Mouse (Mus musculus) heart, embryonic 13.5 days (tissue): ENCODE results near the gene A230072I06Rik. TPM values are rescaled to one million over a fixed set of nuclear protein-coding genes. Genes with fewer than 3 reads are reported as not detected.

Source experiments
- ATAC-seq: fragments of 200-750 bp; cut with Nextera tagmentation; 2 replicates; pipeline ENCODE4 v1.8.0; 2017; ENCODE audit warnings: moderate TSS enrichment; ENCODE audit not compliant: insufficient number of reproducible peaks, low FRiP score, low TSS enrichment; ENCODE audit errors: extremely low read depth
- H3K27ac ChIP-seq: fragments of 300-500 bp; sonication (generic); replicated peaks from 2 replicates; pipeline ENCODE4 v1.5.1; 2015; ENCODE audit warnings: moderate library complexity, mild to moderate bottlenecking, inconsistent platforms
- H3K27me3 ChIP-seq: fragments of 300-500 bp; sonication (generic); replicated peaks from 2 replicates; pipeline ENCODE4 v1.6.1; 2015; ENCODE audit warnings: mild to moderate bottlenecking, inconsistent platforms
- H3K36me3 ChIP-seq: fragments of 300-500 bp; sonication (generic); 2 replicates; pipeline ENCODE4 v1.6.1; 2015; ENCODE audit warnings: mild to moderate bottlenecking, inconsistent platforms
- H3K4me1 ChIP-seq: fragments of 300-500 bp; sonication (generic); 2 replicates; pipeline ENCODE4 v1.6.1; 2015; ENCODE audit warnings: inconsistent platforms
- H3K4me2 ChIP-seq: fragments of 300-500 bp; sonication (generic); 2 replicates; pipeline ENCODE4 v1.6.1; 2015; ENCODE audit warnings: inconsistent platforms, mild to moderate bottlenecking, moderate library complexity
- H3K4me3 ChIP-seq: fragments of 300-500 bp; sonication (generic); 2 replicates; pipeline ENCODE4 v1.5.1; 2015; ENCODE audit warnings: moderate library complexity, mild to moderate bottlenecking, inconsistent platforms
- H3K9ac ChIP-seq: fragments of 300-500 bp; sonication (generic); 2 replicates; pipeline ENCODE4 v1.6.1; 2015; ENCODE audit warnings: inconsistent platforms, mild to moderate bottlenecking, moderate library complexity
- H3K9me3 ChIP-seq: fragments of 300-500 bp; sonication (generic); 2 replicates; pipeline ENCODE4 v1.6.1; 2016; ENCODE audit warnings: inconsistent platforms
- WGBS: fragments of 180-500 bp; shearing (Covaris S2); methylation state at CpG from one replicate; pipeline ENCODE4 v1.1.7; 2015; ENCODE audit warnings: mixed read lengths; 5-methylcytosine and 5-hydroxymethylcytosine counted together
- polyA plus RNA-seq: library from polyadenylated mRNA; unstranded; fragments of >200 nt; fragmentation: Nextera tagmentation; extraction: Ambion mirVana; gene quantifications from 2 replicates; pipeline ENCODE4 v1.2.1, GENCODE M21; 2015

Gene A230072I06Rik
- polyA plus RNA-seq, 1 experiment from 2014 or later: not detected

DNA sequence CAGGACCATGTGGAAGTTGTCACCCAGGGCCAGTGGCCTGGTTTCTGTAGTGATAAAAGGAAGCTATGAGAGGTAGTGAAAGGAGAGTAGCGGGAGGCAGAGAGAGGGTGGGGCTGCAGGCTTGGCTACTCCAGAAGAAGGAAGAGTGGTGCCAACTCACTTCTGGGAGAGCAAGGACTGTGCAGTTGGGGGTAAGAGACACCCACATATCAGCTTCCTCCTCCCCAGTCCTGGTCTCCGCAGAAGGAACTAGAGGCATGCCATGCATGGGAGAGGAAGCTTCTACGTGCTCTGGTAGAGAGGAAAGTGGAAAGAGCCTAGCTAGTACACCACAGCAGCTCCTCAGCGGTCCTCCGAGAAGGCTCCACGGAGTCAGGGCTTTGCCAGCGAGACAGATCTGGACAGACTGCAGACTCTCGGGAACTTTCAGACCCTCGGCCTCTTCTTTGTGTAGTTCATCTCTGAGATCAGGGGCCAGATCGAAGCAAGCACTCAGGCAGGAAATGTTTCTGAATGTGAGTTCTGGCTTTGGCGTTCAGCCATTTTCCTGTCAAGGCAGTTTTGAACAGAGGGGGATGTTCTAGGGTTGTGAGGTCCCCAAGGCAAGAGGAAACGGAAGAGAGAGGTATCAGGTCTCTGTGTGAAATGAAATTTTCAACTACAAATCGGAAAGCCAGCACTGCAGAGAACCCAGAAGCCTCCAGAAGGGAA lies 1.0 kb downstream of the A230072I06Rik start:
- no peaks in the 10 kb centered on the region for H3K36me3 ChIP-seq
- H3K4me3 ChIP-seq: no peak overlapping the region
- no peak for ATAC-seq
- H3K9me3 ChIP-seq: no peaks in the 10 kb centered on the region
- peak overlapping the region; percentile 41 for H3K27ac ChIP-seq
- no peak overlapping the region for H3K9ac ChIP-seq
- H3K4me1 ChIP-seq: peaks cover 21% of the 10 kb centered on the region
- H3K27me3 ChIP-seq: peaks cover 6% of the 10 kb centered on the region; the same call in 1 of the 2 replicates
- WGBS: 43% methylated on average over 13 of the region's 13 CpGs
- H3K4me2 ChIP-seq: peak overlapping the region; percentile 39

GRCm38 (mm10) chr8:12282128-12282527 lies 3.5 kb downstream of the A230072I06Rik start:
- no peak overlapping the region for H3K9ac ChIP-seq
- no peak overlapping the region for H3K4me3 ChIP-seq
- 71% methylated on average over 22 of the region's 22 CpGs for WGBS
- H3K9me3 ChIP-seq: no peaks in the 10 kb centered on the region
- H3K4me1 ChIP-seq: peaks cover 21% of the 10 kb centered on the region
- H3K27ac ChIP-seq: no peak overlapping the region
- H3K36me3 ChIP-seq: no peaks in the 10 kb centered on the region
- H3K4me2 ChIP-seq: no peak overlapping the region
- ATAC-seq: no peak
- H3K27me3 ChIP-seq: peaks cover 6% of the 10 kb centered on the region; the same call in 1 of the 2 replicates

DNA sequence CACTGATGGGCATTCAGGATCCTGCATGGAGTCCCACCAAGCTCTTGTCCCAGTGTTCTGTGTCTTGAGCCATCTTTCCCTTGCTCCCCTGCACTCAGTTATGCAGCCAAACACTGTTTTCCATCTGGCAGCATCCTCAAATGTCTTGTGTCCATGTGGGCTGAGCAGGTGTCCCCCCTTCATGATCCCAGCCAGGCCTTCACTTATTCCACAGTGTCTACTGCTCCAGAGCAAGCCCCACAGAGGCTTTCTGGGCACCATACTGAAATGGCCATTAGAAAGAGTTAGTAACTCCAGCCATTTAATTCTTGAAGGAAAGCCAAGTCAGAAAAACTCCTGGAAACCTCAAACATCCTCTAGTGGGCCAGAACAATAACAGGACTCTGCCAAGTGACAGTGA lies 11.9 kb downstream of the A230072I06Rik start:
- no peak; the same call in 1 of the 2 replicates for ATAC-seq
- Histone ChIP-seq H3K4me3 (no peak overlapping the region), H3K9ac (no peak overlapping the region), H3K27me3 (peaks cover 20% of the 10 kb centered on the region), H3K4me2 (no peak overlapping the region), H3K27ac (no peak overlapping the region), H3K9me3 (no peaks in the 10 kb centered on the region), H3K4me1 (no peaks in the 10 kb centered on the region), H3K36me3 (no peaks in the 10 kb centered on the region)

DNA sequence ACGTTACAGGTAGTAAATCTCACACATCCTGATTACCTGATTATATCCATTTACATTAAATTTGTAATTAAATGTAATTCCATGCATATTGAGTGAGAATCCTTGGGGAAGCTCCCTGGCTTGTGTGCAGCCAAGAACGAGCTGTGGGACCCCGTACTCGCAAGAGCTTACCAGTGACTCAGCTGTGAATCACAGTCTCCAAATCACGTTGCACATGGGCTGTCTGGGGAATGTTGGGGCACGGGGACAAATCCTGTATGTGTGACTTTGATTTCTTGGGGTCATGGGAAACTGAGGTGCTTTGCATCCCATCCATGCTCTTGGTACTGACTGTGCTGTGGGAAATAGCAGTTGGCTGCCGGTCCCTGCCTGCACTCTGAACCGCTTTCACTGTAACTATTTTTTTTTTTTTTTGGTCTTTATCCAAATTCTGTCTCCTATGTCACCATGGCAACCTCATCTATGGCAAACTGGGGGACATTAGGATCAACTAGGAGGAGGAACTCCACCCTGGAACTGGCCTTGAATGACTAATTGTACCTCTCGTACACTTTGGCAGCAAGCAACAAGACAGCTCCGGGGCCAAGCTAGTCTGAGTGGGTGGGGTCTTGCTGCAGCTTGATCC lies 19.8 kb downstream of the A230072I06Rik start:
- Histone ChIP-seq H3K9me3 (no peaks in the 10 kb centered on the region; the same call in 1 of the 2 replicates), H3K9ac (no peak overlapping the region), H3K4me3 (no peak overlapping the region), H3K27ac (no peak overlapping the region), H3K4me1 (no peaks in the 10 kb centered on the region), H3K36me3 (no peaks in the 10 kb centered on the region), H3K27me3 (peaks cover 42% of the 10 kb centered on the region), H3K4me2 (no peak overlapping the region)
- no peak for ATAC-seq
- WGBS: 72% methylated on average over 10 of the region's 10 CpGs

DNA sequence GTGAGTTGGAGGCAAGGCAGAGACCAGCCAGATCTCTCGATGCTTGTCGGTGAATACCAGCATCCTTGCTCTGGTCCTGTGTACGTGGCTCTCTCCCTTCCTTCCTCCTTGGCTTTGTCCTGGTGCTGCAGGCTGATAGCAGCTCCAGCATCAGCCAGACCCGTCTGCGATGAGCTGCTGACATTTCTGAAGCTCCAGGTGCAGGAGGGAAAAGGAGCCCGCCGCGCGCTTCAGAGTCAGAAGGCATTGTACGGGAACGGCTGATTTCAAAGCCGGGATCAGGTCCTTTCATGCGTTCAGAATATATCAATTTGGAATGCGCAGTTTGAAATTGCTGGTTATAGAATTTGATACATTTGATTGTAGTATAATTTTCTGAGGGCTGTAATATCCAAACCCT lies 23.4 kb downstream of the A230072I06Rik start:
- peaks cover 28% of the 10 kb centered on the region for H3K27me3 ChIP-seq
- no peak overlapping the region for H3K4me3 ChIP-seq
- no peaks in the 10 kb centered on the region for H3K4me1 ChIP-seq
- H3K4me2 ChIP-seq: no peak overlapping the region
- no peaks in the 10 kb centered on the region for H3K36me3 ChIP-seq
- no peaks in the 10 kb centered on the region; the same call in 1 of the 2 replicates for H3K9me3 ChIP-seq
- WGBS: 56% methylated on average over 14 of the region's 14 CpGs
- H3K27ac ChIP-seq: no peak overlapping the region
- ATAC-seq: no peak
- no peak overlapping the region for H3K9ac ChIP-seq

DNA sequence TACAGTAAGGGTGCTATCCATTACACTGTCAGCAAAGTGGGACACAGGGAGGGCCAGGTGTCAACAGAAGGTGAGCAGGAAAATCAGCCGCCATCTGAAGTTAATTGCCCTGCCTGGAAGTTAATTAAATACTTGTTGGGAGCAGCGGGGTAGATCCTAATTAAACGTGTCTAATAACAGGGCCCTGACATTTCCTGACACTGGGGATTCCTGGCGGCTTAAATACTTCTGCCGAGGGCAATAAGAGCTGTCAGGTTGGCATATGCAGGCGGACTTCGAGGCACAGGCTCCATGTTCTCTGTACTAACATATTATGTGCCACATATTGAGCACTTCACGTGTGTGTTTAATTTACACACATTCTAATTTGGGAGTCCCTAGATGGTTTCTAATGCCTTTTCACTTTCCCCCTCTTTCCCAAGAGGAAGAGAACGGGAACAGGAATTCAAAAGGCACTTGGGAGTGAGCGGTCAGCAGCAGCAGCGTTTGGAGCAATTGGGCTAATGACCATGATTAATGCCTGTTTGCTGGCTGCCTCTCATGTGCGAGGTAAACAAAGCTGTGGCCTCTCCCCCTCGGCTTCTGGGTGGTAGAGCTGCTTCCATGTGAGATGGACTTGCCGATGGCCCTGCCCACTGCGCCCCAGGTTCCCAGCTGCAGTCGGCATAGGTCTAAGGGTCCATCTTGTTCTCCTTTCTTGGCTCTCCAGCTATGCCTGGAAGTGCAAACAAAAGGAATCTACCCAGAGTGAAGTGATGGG lies 34.5 kb downstream of the A230072I06Rik start:
- no peak overlapping the region for H3K9ac ChIP-seq
- H3K4me1 ChIP-seq: no peaks in the 10 kb centered on the region
- H3K27ac ChIP-seq: no peak overlapping the region
- H3K9me3 ChIP-seq: no peaks in the 10 kb centered on the region
- H3K27me3 ChIP-seq: peaks cover 56% of the 10 kb centered on the region
- no peak overlapping the region for H3K4me2 ChIP-seq
- H3K4me3 ChIP-seq: no peak overlapping the region
- H3K36me3 ChIP-seq: no peaks in the 10 kb centered on the region
- 58% methylated on average over 16 of the region's 16 CpGs for WGBS
- ATAC-seq: no peak

GRCm38 (mm10) chr8:12314258-12314657 lies 35.6 kb downstream of the A230072I06Rik start:
- Histone ChIP-seq H3K4me3 (no peak overlapping the region), H3K27ac (no peak overlapping the region), H3K36me3 (no peaks in the 10 kb centered on the region), H3K9ac (no peak overlapping the region), H3K4me2 (no peak overlapping the region), H3K27me3 (peaks cover 67% of the 10 kb centered on the region), H3K9me3 (no peaks in the 10 kb centered on the region), H3K4me1 (no peaks in the 10 kb centered on the region)
- ATAC-seq: no peak
- WGBS: 46% methylated on average over 11 of the region's 11 CpGs

DNA sequence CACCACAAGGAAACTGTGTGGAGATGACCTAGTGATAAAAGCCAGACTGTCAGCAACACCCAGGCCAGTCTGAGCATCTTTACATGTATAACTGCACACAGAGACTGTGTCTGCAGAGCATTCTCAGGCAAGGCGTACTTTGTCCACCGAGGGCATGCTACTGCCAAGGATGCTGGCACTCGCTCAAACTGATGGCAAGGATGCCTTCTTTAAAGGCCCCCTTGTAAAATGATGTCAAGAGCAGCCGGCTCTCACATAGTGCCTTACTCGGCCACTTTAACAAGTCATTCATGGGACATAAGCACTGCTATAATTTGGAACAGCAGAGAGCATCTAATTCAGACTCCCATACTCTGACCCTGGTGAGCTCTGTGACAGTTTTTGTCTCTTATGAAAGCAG lies 36.6 kb downstream of the A230072I06Rik start:
- Histone ChIP-seq H3K4me3 (no peak overlapping the region), H3K4me1 (peaks cover 8% of the 10 kb centered on the region), H3K4me2 (no peak overlapping the region), H3K9ac (no peak overlapping the region), H3K27me3 (peaks cover 69% of the 10 kb centered on the region), H3K36me3 (no peaks in the 10 kb centered on the region), H3K9me3 (no peaks in the 10 kb centered on the region), H3K27ac (no peak overlapping the region)
- no peak for ATAC-seq
- 51% methylated on average over 5 of the region's 5 CpGs for WGBS

DNA sequence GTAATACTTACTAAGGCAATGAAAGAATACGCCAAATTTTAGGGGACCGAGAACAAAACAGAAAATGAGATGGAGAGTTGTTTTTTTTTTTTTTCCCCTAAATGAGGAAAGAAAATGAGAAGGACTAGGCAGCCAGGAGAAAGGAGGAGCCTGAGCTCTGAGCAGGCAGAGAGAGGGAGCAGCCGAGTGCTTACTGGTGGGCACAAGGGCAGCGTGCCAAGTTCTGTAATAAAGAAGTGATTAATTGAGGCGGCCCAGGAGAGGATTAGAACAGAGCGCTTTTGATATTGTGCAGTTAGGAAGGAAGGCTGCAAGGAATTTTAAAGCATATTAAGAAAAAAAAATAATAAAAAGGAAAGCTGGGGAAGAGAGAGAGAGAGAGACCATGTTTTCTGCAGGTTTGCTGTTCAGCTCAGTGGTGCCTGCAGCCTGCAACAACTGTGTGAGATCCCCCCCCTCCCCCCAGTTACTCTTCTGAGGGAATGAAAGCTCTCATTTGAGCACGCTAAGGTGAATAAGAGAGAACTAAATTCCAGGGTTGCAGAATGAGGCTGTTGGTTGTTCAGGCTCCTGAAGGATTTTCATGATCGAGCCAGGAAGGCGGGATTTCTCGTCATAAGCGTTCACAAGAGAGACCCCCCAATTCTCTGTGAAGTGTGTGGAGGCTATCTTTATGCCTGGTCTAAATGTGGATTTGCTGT lies 41.3 kb downstream of the A230072I06Rik start:
- no peaks in the 10 kb centered on the region for H3K36me3 ChIP-seq
- no peak overlapping the region for H3K4me2 ChIP-seq
- H3K9ac ChIP-seq: no peak overlapping the region
- H3K27me3 ChIP-seq: peaks cover 85% of the 10 kb centered on the region
- H3K4me3 ChIP-seq: no peak overlapping the region
- no peak for ATAC-seq
- no peaks in the 10 kb centered on the region for H3K9me3 ChIP-seq
- 65% methylated on average over 11 of the region's 11 CpGs for WGBS
- no peak overlapping the region for H3K27ac ChIP-seq
- peaks cover 46% of the 10 kb centered on the region for H3K4me1 ChIP-seq

DNA sequence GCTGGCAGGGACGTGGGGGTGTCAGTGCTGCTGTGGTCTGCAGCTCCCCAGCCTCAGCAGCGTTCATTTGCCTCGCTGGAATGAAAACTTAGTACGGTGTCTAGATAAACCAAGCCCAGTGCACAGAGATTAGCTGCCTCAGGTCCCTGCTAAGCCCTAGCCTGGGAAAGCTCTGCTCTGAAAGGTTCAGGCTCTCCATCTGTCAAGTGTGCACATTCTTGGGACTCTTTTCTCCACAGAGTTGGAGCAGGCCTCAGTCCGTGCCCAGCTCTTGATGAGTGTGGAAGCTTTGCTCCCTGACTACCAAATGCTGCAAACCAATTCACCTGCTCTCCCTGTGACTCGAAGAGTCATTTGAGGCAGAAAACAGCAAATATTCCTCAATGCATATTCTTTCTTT lies 43.5 kb downstream of the A230072I06Rik start:
- Histone ChIP-seq H3K4me1 (peaks cover 54% of the 10 kb centered on the region), H3K4me3 (no peak overlapping the region), H3K27ac (peak overlapping the region; percentile 51; the same call in 1 of the 2 replicates), H3K9ac (no peak overlapping the region), H3K27me3 (peaks cover 82% of the 10 kb centered on the region), H3K36me3 (no peaks in the 10 kb centered on the region), H3K4me2 (no peak overlapping the region), H3K9me3 (no peaks in the 10 kb centered on the region)
- WGBS: 32% methylated on average over 6 of the region's 6 CpGs
- 0 out of 2 replicates have a peak, but pooled peaks have one; percentile 28 for ATAC-seq

DNA sequence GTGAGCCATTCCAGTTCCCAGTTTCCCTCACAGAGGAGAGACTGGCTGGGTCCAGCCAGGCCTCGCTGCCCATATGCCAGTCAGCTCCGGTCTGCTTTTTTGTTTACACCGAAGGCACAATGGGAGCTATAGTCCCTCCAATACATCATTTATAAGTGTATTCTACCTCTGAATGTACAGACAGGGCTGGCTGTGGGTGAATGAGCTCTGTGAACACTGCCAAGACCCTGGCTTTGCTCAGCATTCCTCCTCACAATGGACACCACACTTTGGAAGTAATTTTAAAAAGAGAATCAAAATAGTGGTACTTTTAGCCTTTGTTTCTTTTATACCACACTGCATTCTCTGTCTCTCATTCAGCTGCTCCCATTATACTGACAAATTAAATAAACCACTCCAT lies 44.6 kb downstream of the A230072I06Rik start:
- Histone ChIP-seq H3K4me2 (no peak overlapping the region), H3K4me1 (peaks cover 56% of the 10 kb centered on the region), H3K27ac (no peak overlapping the region), H3K27me3 (peaks cover 83% of the 10 kb centered on the region), H3K4me3 (no peak overlapping the region), H3K9me3 (no peaks in the 10 kb centered on the region), H3K9ac (no peak overlapping the region), H3K36me3 (no peaks in the 10 kb centered on the region)
- 76% methylated on average over 3 of the region's 3 CpGs for WGBS
- ATAC-seq: no peak
